Mouse (Mus musculus): ENCODE measurements at regions not wholly inside any gene's neighbourhood (a gene's known extent, or its start where the extent isn't known, plus 50 kb on each side); places are given as distances from the start of the nearest gene placed in this dataset.

DNA sequence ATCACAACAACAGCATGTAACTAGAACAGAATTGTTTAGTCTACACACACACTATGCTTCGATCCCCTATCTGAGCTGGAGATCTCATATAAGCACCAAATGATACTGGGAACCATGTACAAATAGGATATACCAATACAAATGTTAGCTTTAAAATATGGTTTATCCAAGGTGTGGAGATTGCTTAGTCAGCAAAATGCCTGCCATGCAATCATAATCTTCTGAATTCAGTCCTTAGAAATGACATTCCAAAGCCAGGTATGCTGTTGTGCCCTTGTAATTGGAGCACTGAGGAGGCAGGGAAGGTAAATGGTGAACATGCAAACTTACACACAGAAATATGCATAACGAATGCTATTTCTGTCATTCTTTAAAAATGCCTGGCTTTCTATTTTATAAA lies 54.0 kb upstream of the Thsd7b start:
- DNase-seq (ENCODE audit: low read depth, low spot score), result no peak

DNA sequence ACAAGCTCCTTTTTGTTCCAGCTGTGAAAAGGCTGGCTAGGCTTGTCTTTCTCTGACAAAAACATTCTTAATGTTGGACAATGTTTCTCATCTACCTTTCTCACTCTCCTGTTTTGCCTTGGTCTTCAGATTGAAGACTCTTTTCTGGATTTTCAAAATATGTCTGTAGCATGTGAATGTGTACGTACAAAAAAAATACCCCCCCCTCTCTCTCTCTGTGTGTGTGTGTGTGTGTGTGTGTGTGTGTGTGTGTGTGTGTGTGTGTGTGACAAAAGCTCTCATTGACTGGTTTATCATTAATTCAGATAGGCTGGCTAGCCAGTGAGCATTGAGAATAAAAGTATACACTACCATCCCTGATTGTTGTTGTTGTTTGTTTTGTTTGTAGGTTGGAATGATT lies 64.3 kb upstream of the Thsd7b start:
- no peak for DNase-seq (ENCODE audit: low read depth, low spot score)

DNA sequence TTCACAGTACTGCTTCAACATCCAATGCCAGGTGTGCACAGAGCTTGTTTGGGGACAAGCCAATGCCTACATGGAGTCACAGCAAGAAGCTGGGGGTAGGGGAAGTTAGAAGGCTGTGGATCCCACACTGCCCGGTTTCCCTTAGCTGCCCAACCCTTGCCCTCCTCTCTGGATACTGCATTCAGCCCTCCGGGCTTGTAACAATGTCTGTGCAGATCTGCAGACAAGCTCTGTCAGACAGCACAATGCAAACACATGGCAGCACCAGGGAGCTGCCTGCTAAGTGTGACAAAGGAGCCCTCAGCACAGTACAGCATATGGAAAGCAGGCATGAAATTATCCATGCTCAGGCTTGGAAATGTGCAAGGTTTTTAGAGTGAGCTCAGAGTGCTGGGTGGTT lies 64.7 kb upstream of the Thsd7b start:
- peak; percentile 50 for DNase-seq (ENCODE audit: low read depth, low spot score)

DNA sequence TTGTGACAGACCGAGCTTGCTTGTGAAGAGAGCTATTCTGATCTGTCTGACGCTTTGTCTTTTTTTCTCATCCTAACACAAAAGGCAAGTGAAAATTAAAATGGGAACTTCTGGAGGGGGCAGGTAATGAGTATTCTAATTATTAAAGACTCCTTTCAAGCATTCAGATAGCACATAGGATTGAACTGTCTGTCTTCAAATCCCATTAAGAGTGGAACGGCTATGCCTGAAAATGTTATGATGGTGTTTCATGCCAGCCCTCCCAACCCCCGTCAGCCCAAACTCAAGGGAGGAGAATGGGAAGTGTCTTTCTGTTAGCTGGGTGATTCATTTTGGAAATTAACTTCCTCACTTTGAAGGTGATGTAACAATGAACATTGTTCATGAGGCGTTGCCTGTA lies 65.4 kb upstream of the Thsd7b start:
- DNase-seq (ENCODE audit: low read depth, low spot score), result peak; percentile 17

DNA sequence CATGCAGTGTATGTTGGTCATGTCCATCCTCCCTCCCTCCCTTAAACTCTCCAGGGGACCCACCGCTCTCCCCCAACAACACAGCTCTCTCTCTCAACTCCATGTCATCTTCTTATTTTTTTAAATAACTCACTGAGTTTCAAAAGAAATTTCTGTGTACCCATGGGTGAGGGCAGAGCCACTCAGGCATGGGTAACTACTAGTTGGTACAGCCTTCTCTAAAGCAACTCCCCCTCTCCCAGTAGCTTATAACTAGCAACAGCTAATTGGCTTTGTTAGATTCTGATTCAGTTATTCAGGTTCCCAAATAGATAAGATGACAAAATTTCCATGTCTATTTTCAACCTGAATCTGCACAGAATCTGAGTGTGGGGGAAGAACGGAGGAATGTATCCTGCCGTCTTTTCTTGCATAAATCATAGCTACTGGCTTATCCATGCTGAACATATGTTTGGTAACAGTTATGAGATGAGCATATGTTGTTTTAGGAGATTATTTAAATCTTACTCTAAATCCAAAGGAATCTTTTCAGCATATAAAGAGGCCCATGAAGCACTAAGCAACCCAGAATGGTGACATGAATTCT lies 92.8 kb upstream of the Thsd7b start:
- peak; percentile 78 for DNase-seq (ENCODE audit: low read depth, low spot score)

- DNase-seq (ENCODE audit: low read depth, low spot score), result peak; percentile 85
Measured at GRCm38 (mm10) chr1:129169936-129170335, 103.2 kb upstream of the Thsd7b start.

DNA sequence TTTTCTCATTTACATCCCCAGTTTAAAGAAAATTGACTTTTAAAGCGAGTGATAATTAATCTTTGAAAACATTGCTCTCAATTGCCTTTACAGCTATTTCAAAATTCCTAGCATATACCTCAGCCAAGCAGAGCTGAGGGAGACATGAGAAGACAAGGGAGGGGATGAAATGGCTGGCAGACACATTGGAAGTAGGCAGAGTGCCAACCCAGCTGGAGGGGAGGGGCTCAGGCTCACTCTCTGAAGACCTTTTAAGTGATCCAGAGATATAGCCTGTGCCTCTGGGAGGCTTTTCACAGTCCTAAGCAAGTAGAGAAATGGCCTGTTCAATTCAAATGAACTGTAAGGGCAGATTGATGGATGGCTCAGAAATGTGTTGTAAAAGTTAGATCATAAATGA lies 122.5 kb upstream of the Thsd7b start:
- DNase-seq (ENCODE audit: low read depth, low spot score), result no peak

- no peak for DNase-seq (ENCODE audit: low read depth, low spot score)
Measured at GRCm38 (mm10) chr1:129148733-129149388, 124.2 kb upstream of the Thsd7b start.

- DNase-seq (ENCODE audit: low read depth, low spot score), result no peak
Measured at GRCm38 (mm10) chr1:129146395-129147094, 126.6 kb upstream of the Thsd7b start.

- DNase-seq (ENCODE audit: low read depth, low spot score), result no peak
Measured at GRCm38 (mm10) chr1:129138783-129139182, 134.3 kb upstream of the Thsd7b start.

GRCm38 (mm10) chr1:129106961-129107557 lies 166.0 kb upstream of the Thsd7b start:
- DNase-seq (ENCODE audit: low read depth, low spot score), result no peak

GRCm38 (mm10) chr1:129100997-129101396 lies 172.1 kb upstream of the Thsd7b start:
- DNase-seq (ENCODE audit: low read depth, low spot score), result peak; percentile 14

- DNase-seq (ENCODE audit: low read depth, low spot score), result no peak
Measured at GRCm38 (mm10) chr1:129078274-129078673, 194.8 kb upstream of the Thsd7b start.

GRCm38 (mm10) chr1:129057182-129057581 lies 215.9 kb upstream of the Thsd7b start:
- DNase-seq (ENCODE audit: low read depth, low spot score), result no peak

DNA sequence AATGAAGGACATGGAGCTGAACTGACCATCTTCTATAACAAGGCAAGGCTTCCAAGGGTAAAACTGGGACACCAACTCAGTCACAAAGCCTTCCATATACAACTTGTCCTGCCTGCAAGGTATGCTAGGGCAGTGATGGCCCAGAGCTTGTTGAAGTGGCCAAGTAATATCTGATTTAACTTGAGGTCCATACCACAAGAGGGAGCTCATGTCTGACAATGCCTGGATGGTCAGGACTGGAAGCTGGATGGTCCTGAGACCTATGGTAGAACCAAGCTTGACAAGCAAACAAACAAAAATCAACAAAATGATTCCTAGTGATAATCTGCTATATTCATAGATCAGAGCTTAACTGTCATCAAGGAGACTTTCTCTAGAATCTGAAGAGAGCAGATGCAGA lies 217.8 kb upstream of the Thsd7b start:
- peak; percentile 22 for DNase-seq (ENCODE audit: low read depth, low spot score)

GRCm38 (mm10) chr1:129033707-129034106 lies 239.4 kb upstream of the Thsd7b start:
- no peak for DNase-seq (ENCODE audit: low read depth, low spot score)

GRCm38 (mm10) chr1:129005899-129006298 lies 267.2 kb upstream of the Thsd7b start:
- DNase-seq (ENCODE audit: low read depth, low spot score), result no peak

- DNase-seq (ENCODE audit: low read depth, low spot score), result no peak
Measured at GRCm38 (mm10) chr1:129002286-129002685, 270.8 kb upstream of the Thsd7b start.

DNA sequence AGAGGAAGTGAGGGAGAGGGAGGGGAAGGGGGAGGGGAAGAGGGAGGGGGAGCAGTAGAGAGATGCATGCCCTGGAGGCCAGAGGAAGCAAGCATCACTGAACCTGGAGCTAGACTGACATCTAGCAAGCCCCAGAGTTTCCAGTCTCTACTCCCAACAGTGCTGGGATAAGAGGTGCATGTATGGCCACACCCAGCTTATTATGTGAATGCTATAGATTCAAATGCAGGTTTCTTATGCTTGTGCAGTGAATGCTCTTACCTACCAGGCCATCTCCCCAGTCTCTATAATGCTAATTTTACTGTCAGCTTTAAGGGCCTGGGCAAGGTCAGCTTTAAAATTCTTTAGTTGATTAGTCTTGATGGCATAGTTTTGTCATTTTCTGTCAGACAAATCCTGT lies 271.3 kb upstream of the Thsd7b start:
- no peak for DNase-seq (ENCODE audit: low read depth, low spot score)

- peak; percentile 51 for DNase-seq (ENCODE audit: low read depth, low spot score)
Measured at GRCm38 (mm10) chr1:128999741-129000517, 273.2 kb upstream of the Thsd7b start.

GRCm38 (mm10) chr1:128994655-128995054 lies 278.4 kb upstream of the Thsd7b start:
- DNase-seq (ENCODE audit: low read depth, low spot score), result no peak

DNA sequence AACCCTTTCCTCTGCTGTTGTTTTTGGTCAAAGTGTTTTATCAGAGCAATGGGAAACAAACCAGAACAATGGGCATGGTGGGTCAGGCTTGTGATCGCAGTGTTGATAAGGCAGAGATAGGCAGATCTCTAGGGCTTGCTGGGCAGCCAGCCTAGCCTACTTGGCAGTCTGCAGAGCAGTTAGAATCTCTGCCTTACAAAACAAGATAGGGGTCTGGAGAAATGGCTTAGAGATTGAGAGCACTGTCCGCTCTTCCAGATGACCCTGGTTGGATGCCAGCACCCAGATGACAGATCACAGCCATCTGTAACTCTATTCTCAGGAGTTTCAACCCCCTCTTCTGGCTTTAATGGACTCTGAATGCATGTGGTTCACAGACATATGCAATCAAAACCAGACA lies 289.7 kb upstream of the Thsd7b start:
- no peak for DNase-seq (ENCODE audit: low read depth, low spot score)

All from brain, adult 2 months (tissue).